1 mouse cellular context compared by ENCODE assay signal in the genomic region with DNA sequence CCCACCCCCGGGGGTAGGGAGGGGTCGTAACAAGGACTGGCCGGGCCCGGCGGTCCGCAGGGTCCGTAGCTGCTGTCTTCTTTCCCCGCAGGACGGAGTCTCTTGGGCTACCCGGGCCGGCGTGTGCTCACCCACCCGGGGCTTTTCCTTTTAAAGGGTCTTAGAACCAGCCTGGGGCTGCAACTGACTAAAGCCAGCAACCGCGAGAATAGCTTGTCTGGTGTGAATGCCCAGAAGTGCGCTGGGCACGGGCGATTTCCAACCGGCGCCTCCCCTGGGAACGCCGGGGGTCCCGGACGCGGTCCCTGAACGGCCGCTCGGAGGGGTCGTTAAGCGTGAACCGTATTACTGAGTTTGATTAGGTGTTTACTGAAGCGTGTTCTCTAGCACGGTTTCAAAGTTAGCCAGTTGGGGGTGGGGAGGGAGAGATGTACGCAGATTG.
TF ChIP-seq lines count a peak whose summit lies in the region.

No protein-coding gene starts in this region.

TF ChIP-seq in MEL, 35 proteins besides CTCF, POLR2A, EP300 and RAD21:
- peak; percentile 27; the same call in 1 of the 2 replicates for TF ChIP-seq GATA1 (IDR thresholded peaks at IDR 0.05; ENCODE audit: low read depth, low read length)
- peak; percentile 15; the same call in 1 of the 2 replicates for TF ChIP-seq BHLHE40 (IDR thresholded peaks at IDR 0.05; ENCODE audit: borderline replicate concordance, low read depth, low read length)
- no peak for TF ChIP-seq USF2 (IDR thresholded peaks at IDR 0.05; ENCODE audit: borderline replicate concordance in 1 of 2, insufficient read depth in 1 of 2, low read depth in 1 of 2, low read length in 2 of 2)
TF ChIP-seq in MEL: peak in this region for 2.
